Comparison of ENCODE assay signal across 14 mouse cellular contexts in the genomic region with DNA sequence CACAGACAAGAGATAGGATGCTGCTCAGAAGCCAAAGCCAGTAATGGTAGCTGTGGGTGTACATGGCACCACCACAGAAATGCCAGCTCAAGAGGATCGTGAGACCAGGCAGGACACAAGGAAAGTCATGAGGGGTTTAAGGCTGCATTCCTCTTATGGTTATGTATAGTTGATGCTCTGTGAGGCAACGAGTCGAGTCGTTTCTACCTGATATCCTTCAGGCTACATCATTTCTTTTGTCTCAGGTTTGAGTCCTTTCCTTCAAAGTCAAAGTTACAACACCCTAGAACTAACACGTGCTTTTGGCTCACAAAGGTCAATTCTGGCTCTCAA.
DNase-seq lines count a peak whose midpoint lies in the region; ATAC-seq and TF ChIP-seq lines count a peak whose summit lies in the region.
"Had no signal": no experiment of that assay in that cellular context is flagged by ENCODE, and none has a peak within 500 bp of the region (broad histone marks: within the 10 kb centered on the region; RNA-seq: fewer than 3 reads in every experiment).

No protein-coding gene starts in this region.

- H3K4me2 ChIP-seq in lung, embryonic 15.5 days = no peak overlapping the region
- H3K4me2 ChIP-seq in forebrain, embryonic 12.5 days = peak overlapping the region; percentile 38
- H3K4me2 ChIP-seq in midbrain, postnatal 0 days (ENCODE audit: low read depth, low read length, poor library complexity, severe bottlenecking) = peak overlapping the region; percentile 36

- H3K27me3 ChIP-seq in lung, embryonic 15.5 days = no peaks in the 10 kb centered on the region
- H3K27me3 ChIP-seq in forebrain, embryonic 12.5 days = no peaks in the 10 kb centered on the region
- H3K27me3 ChIP-seq in limb, embryonic 10.5 days (ENCODE audit: low read depth, poor library complexity, severe bottlenecking) = no peaks in the 10 kb centered on the region
- H3K27me3 ChIP-seq in midbrain, postnatal 0 days (ENCODE audit: insufficient read depth, low read length) = no peaks in the 10 kb centered on the region

- no peak for TF ChIP-seq CTCF in midbrain, postnatal 0 days (IDR thresholded peaks at IDR 0.05)

- peaks cover 26% of the 10 kb centered on the region for H3K4me1 ChIP-seq in lung, embryonic 15.5 days
- peaks cover 28% of the 10 kb centered on the region for H3K4me1 ChIP-seq in forebrain, embryonic 12.5 days
- H3K4me1 ChIP-seq in limb, embryonic 10.5 days = peaks cover 42% of the 10 kb centered on the region
- peaks cover 19% of the 10 kb centered on the region; the same call in 1 of the 2 replicates for H3K4me1 ChIP-seq in midbrain, postnatal 0 days (ENCODE audit: insufficient read depth, low read length)

- H3K9me3 ChIP-seq in lung, embryonic 15.5 days = no peaks in the 10 kb centered on the region
- H3K9me3 ChIP-seq in forebrain, embryonic 12.5 days = no peaks in the 10 kb centered on the region
- no peaks in the 10 kb centered on the region for H3K9me3 ChIP-seq in limb, embryonic 10.5 days (replicated peaks)
- no peaks in the 10 kb centered on the region for H3K9me3 ChIP-seq in midbrain, postnatal 0 days (ENCODE audit: low read length)

- H3K4me3 ChIP-seq in lung, embryonic 15.5 days = no peak overlapping the region
- H3K4me3 ChIP-seq in forebrain, embryonic 12.5 days (replicated peaks) = no peak overlapping the region
- H3K4me3 ChIP-seq in limb, embryonic 10.5 days = peak overlapping the region; percentile 20; the same call in 1 of the 2 replicates
- peak overlapping the region; percentile 2; the same call in 1 of the 2 replicates for H3K4me3 ChIP-seq in midbrain, postnatal 0 days (ENCODE audit: low read depth, low read length)
- H3K4me3 ChIP-seq: erythroblast, embryonic 14.5 days had no signal

- no peak for DNase-seq in lung, postnatal 10 days
- no peak for DNase-seq in limb, embryonic 10.5 days (ENCODE audit: low spot score)
- no peak for DNase-seq in midbrain, postnatal 0 days (ENCODE audit: low spot score)
- no peak for DNase-seq in cerebellum, adult 9-10 months
- no peak for DNase-seq in cerebellum, postnatal 14 days
- no peak for DNase-seq in urinary bladder, postnatal 14 days (ENCODE audit: low spot score)
- DNase-seq: adrenal gland, postnatal 36 days; cerebellum, adult 18-20 months; gastrocnemius, postnatal 25 days; heart, postnatal 4 days; liver, postnatal 0 days had no signal

- WGBS in lung, embryonic 15.5 days = 85% methylated on average over 5 of the region's 5 CpGs
- 81% methylated on average over 5 of the region's 5 CpGs for WGBS in forebrain, embryonic 12.5 days
- 85% methylated on average over 5 of the region's 5 CpGs for WGBS in limb, embryonic 10.5 days
- 64% methylated on average over 5 of the region's 5 CpGs for WGBS in midbrain, postnatal 0 days

- H3K27ac ChIP-seq in lung, embryonic 15.5 days = 0 out of 2 replicates have a peak overlapping the region, but pooled peaks have one; percentile 16
- peak overlapping the region; percentile 93 for H3K27ac ChIP-seq in forebrain, embryonic 12.5 days
- peak overlapping the region; percentile 92 for H3K27ac ChIP-seq in limb, embryonic 10.5 days
- peak overlapping the region; percentile 80 for H3K27ac ChIP-seq in midbrain, postnatal 0 days (ENCODE audit: low read depth, low read length)

- H3K9ac ChIP-seq in lung, embryonic 15.5 days = no peak overlapping the region
- H3K9ac ChIP-seq in forebrain, embryonic 12.5 days = no peak overlapping the region
- no peak overlapping the region; the same call in 1 of the 2 replicates for H3K9ac ChIP-seq in midbrain, postnatal 0 days (replicated peaks; ENCODE audit: low read length, poor library complexity, severe bottlenecking)
- H3K9ac ChIP-seq: liver, postnatal 0 days had no signal

- no peaks in the 10 kb centered on the region for H3K36me3 ChIP-seq in lung, embryonic 15.5 days
- H3K36me3 ChIP-seq in forebrain, embryonic 12.5 days (replicated peaks) = no peaks in the 10 kb centered on the region
- no peaks in the 10 kb centered on the region for H3K36me3 ChIP-seq in limb, embryonic 10.5 days
- H3K36me3 ChIP-seq in midbrain, postnatal 0 days (ENCODE audit: insufficient read depth, low read length) = no peaks in the 10 kb centered on the region

- no peak for ATAC-seq in lung, embryonic 15.5 days (ENCODE audit: borderline replicate concordance, extremely low read depth, low FRiP score, low TSS enrichment)
- ATAC-seq in forebrain, embryonic 12.5 days (ENCODE audit: low FRiP score) = no peak
- 0 out of 2 replicates have a peak, but pooled peaks have one; percentile 5 for ATAC-seq in midbrain, postnatal 0 days (ENCODE audit: low FRiP score)
- ATAC-seq: liver, postnatal 0 days had no signal

Comparison
In these comparisons a context has a peak if more than half of its experiments do, and no peak if none do; other contexts are left out.
1. H3K27ac ChIP-seq: peak in every context shown above with its lines; median percentile 93 in forebrain, embryonic 12.5 days; 92 in limb, embryonic 10.5 days; 80 in midbrain, postnatal 0 days; 16 in lung, embryonic 15.5 days.
2. H3K4me3 ChIP-seq: peak in limb, embryonic 10.5 days (single experiment) and midbrain, postnatal 0 days (single experiment); none in lung, embryonic 15.5 days (single experiment) and forebrain, embryonic 12.5 days (single experiment).